Mouse (Mus musculus) forebrain, embryonic 14.5 days (tissue): ENCODE measurements at regions not wholly inside any gene's neighbourhood (a gene's known extent, or its start where the extent isn't known, plus 50 kb on each side); places are given as distances from the start of the nearest gene placed in this dataset.

ENCODE experiments used
- ATAC-seq: fragments of 200-750 bp; cut with Nextera tagmentation; 2 replicates; pipeline ENCODE4 v1.8.0; 2017; ENCODE audit warnings: mild to moderate bottlenecking, moderate library complexity
- DNase-seq: peaks from one replicate; pipeline ENCODE4 v3.0.0-alpha.2; 2015; ENCODE audit warnings: low spot score
- H3K27ac ChIP-seq: fragments of 300-500 bp; sonication (generic); 2 replicates; pipeline ENCODE4 v1.5.1; 2014; ENCODE audit warnings: low read depth, mild to moderate bottlenecking, control low read depth, low read length, moderate library complexity
- H3K27me3 ChIP-seq: fragments of 300-500 bp; sonication (generic); replicated peaks from 2 replicates; pipeline ENCODE4 v1.6.1; 2014; ENCODE audit warnings: low read length, control low read depth, mixed read lengths; ENCODE audit not compliant: control insufficient read depth, insufficient read depth
- H3K36me3 ChIP-seq: fragments of 300-500 bp; sonication (generic); 2 replicates; pipeline ENCODE4 v1.6.1; 2014; ENCODE audit warnings: low read length, control low read depth; ENCODE audit not compliant: control insufficient read depth, insufficient read depth
- H3K4me1 ChIP-seq: fragments of 300-500 bp; sonication (generic); 2 replicates; pipeline ENCODE4 v1.6.1; 2014; ENCODE audit warnings: antibody characterized with exemption, low read length, control low read depth; ENCODE audit not compliant: control insufficient read depth, insufficient read depth
- H3K4me2 ChIP-seq: fragments of 300-500 bp; sonication (generic); 2 replicates; pipeline ENCODE4 v1.6.1; 2014; ENCODE audit warnings: mild to moderate bottlenecking, control low read depth, low read length
- H3K4me3 ChIP-seq: fragments of 300-500 bp; sonication (generic); 2 replicates; pipeline ENCODE4 v1.5.1; 2014; ENCODE audit warnings: low read depth, low read length, control low read depth
- H3K9ac ChIP-seq: fragments of 300-500 bp; sonication (generic); 2 replicates; pipeline ENCODE4 v1.6.1; 2014; ENCODE audit warnings: mild to moderate bottlenecking, low read length, control low read depth, moderate library complexity
- H3K9me3 ChIP-seq: fragments of 300-500 bp; sonication (generic); replicated peaks from 2 replicates; pipeline ENCODE4 v1.6.1; 2016; ENCODE audit warnings: low read length, control low read depth, mixed read lengths; ENCODE audit not compliant: control insufficient read depth
- WGBS: fragments of 180-500 bp; shearing (Covaris S2); extraction: QIAGEN DNeasy Blood & Tissue Kit; methylation state at CpG from one replicate; pipeline ENCODE4 v1.1.7; 2014; 5-methylcytosine and 5-hydroxymethylcytosine counted together

DNA sequence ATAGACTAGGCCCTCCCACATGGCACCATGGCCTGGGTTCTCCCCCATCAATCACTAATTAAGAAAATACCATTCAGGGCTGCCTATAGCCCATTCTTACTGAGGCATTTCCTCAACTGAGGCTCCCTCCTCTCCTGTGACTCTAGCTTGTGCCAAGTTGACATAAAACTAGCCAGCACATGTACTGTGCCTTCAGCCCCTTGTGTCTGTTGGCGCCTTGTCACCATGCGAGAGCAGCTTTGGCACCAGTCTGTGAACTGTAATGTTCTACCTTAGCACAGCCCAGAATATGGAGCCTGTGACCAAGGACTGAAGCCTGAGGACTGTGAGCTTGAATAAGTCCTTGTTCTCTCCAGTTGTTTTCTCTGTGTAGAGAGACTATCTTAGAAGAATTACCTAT is 75.0 kb upstream of the Glce start:
- WGBS = 89% methylated on average over 2 of the region's 2 CpGs
- Histone ChIP-seq H3K36me3 (no peaks in the 10 kb centered on the region), H3K9me3 (no peaks in the 10 kb centered on the region), H3K27me3 (no peaks in the 10 kb centered on the region), H3K4me3 (no peak overlapping the region), H3K9ac (no peak overlapping the region), H3K4me1 (0 out of 2 replicates have a peak, but pooled peaks cover 3% of the 10 kb centered on the region), H3K4me2 (no peak overlapping the region), H3K27ac (no peak overlapping the region)
- DNase-seq = no peak
- ATAC-seq = no peak

DNA sequence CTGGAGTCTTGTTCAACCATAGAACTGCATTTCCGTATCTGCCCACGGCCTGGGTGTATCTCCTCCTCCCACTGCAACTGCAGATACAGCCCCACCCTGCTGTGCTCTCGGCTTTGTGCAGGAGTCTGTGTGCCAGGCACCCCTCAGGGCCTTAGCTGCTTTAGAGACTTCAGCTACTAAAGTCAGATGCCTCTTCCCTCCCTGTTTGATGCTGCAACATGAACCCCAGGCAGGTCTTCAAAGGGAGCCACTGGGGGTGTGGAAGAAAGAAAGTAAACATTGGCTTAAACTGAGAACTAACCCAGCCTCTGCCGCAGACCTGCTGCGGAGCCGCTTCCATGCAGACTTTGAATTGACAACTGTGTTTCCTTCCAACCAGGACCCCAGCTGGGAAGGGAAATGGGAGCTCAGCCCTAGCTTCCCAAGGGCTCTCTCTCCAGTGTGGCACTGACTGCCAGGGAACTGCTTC is 70.0 kb upstream of the Glce start:
- H3K4me1 ChIP-seq = peaks cover 14% of the 10 kb centered on the region; the same call in 1 of the 2 replicates
- WGBS = 5% methylated on average over 6 of the region's 6 CpGs
- no peak for ATAC-seq
- no peak overlapping the region for H3K27ac ChIP-seq
- no peaks in the 10 kb centered on the region for H3K9me3 ChIP-seq
- H3K27me3 ChIP-seq = no peaks in the 10 kb centered on the region
- H3K4me2 ChIP-seq = no peak overlapping the region
- no peaks in the 10 kb centered on the region for H3K36me3 ChIP-seq
- H3K9ac ChIP-seq = no peak overlapping the region
- H3K4me3 ChIP-seq = no peak overlapping the region
- DNase-seq = no peak

DNA sequence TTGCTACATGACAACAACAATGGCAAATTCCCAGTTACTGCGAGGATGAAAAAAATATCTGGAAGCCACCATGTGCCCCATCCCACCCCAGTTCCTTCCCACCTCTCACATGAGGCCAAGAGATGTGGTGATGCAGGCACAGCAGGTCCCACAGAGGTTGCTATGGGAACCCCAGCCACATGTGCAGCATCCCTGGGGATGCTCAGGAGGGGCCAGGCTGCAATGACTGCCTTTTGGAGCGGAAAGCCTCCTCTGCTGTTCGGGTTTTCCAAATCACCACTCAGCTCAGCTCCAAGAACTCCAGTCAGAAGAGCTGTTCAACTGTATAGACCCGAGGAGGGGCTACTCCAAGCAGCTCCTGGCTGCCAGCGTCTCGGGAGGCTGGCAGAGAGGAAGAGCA is 68.0 kb upstream of the Glce start:
- no peaks in the 10 kb centered on the region for H3K9me3 ChIP-seq
- H3K4me3 ChIP-seq = no peak overlapping the region
- DNase-seq = peak; percentile 28
- no peak for ATAC-seq
- H3K4me2 ChIP-seq = no peak overlapping the region
- H3K4me1 ChIP-seq = peaks cover 14% of the 10 kb centered on the region; the same call in 1 of the 2 replicates
- no peaks in the 10 kb centered on the region for H3K27me3 ChIP-seq
- WGBS = 26% methylated on average over 6 of the region's 6 CpGs
- no peaks in the 10 kb centered on the region for H3K36me3 ChIP-seq
- 0 out of 2 replicates have a peak overlapping the region, but pooled peaks have one; percentile 1 for H3K27ac ChIP-seq
- no peak overlapping the region for H3K9ac ChIP-seq

DNA sequence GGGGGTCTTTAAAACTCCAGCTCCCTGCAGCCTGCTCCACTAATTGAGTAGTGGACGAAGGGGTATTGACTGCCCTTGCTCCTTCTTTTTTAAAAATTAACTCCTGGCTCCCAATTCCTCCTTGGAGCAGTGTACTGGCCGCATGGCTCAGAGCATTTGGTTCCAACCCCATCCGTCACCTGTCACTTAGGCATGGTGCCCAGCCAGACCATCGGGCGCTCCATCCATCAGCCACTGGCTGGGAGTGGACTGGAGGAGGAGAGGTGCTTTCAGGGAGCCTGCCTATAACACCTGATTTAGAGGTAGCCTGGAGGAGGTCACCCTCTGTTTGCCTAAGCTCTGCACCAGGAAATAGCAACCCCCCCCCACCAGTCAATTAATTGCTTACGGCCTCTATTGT is 66.4 kb upstream of the Glce start:
- no peak overlapping the region for H3K4me2 ChIP-seq
- no peaks in the 10 kb centered on the region for H3K27me3 ChIP-seq
- WGBS = 32% methylated on average over 6 of the region's 6 CpGs
- H3K27ac ChIP-seq = no peak overlapping the region
- H3K36me3 ChIP-seq = no peaks in the 10 kb centered on the region
- no peak overlapping the region for H3K4me3 ChIP-seq
- H3K9me3 ChIP-seq = no peaks in the 10 kb centered on the region
- ATAC-seq (no peak), DNase-seq (no peak)
- no peak overlapping the region for H3K9ac ChIP-seq
- H3K4me1 ChIP-seq = peaks cover 14% of the 10 kb centered on the region; the same call in 1 of the 2 replicates

DNA sequence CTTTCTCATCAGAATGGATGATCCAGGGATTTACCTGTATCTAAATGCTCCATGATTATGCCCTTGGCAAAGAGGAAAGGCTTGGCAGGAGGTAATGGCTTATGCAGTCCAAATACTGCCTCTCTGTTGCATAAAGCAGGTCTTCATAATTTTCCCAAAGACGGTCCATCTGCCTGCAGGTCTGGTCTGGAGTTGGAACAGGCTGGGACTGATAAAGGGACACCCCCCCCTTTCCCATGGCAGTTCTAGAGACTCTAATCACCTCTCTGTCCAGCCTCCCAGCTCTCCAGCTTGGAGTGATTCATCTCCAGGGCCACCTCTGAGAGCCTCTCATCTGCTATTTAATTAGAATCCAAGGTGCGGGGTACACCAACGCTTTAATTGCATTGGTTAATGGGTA is 65.9 kb upstream of the Glce start:
- ATAC-seq (no peak), DNase-seq (no peak)
- Histone ChIP-seq H3K27me3 (no peaks in the 10 kb centered on the region), H3K4me1 (peaks cover 14% of the 10 kb centered on the region; the same call in 1 of the 2 replicates), H3K9me3 (no peaks in the 10 kb centered on the region), H3K4me3 (no peak overlapping the region), H3K27ac (no peak overlapping the region), H3K4me2 (no peak overlapping the region), H3K36me3 (no peaks in the 10 kb centered on the region), H3K9ac (no peak overlapping the region)
- 25% methylated on average over 3 of the region's 3 CpGs for WGBS

DNA sequence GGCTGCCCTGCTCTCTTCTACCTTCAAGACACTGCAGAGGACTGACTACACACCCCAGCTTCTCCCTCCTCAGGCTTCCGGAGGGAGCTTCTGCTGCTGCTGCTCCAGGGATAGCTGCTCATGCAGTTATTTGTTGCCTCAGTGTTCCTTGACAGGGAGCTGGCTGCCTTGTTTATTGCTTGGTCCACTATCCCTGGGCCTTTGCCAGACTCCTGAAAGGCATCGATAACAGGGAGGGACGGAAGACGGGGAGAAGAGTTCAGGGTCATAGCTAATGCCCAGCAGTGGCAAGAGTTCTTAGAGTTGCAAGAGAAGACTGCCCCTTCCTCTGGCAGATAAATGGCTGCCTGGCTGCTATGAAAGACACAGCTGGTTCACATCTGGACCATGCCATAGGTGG is 64.4 kb upstream of the Glce start:
- H3K4me2 ChIP-seq = no peak overlapping the region
- H3K9ac ChIP-seq = no peak overlapping the region
- H3K36me3 ChIP-seq = no peaks in the 10 kb centered on the region
- H3K27me3 ChIP-seq = no peaks in the 10 kb centered on the region
- H3K9me3 ChIP-seq = no peaks in the 10 kb centered on the region
- no peak for DNase-seq
- no peak for ATAC-seq
- peaks cover 13% of the 10 kb centered on the region; the same call in 1 of the 2 replicates for H3K4me1 ChIP-seq
- H3K4me3 ChIP-seq = no peak overlapping the region
- 71% methylated on average over 4 of the region's 4 CpGs for WGBS
- no peak overlapping the region for H3K27ac ChIP-seq

DNA sequence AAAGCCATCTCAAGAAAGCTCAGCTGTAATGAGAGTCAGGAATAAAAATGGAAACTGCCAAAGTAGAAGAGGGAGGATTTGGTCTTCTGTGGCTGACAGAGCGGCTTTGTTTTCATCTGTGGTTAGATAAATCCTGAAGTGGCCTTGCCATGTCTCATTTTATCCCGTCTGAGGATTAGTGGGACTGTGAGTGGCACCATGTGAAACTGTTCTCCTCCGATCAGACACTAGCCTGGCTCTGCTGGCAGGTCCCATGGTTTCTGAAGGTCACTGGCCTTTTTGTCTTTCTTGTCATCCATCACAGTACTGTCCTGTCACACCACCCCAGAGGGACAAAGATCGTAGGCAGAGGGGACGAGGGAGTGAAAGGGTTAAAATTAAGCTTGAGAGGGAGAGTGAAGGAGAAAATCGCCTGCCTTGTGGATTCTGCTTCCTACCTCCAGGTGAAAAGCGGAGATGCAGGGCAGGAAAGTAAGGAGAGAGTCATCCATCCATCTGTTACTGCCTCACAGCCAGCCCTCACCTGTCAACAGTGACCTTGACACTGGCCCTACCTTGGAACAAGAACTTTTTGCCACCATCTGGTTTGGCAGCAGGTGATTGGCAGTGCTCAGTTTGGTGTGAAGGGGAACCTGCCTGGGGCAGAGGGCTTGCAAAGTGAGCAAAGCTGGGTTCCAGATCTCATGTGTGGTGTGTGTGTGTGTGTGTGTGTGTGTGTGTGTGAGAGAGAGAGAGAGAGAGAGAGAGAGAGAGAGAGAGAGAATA is 63.2 kb upstream of the Glce start:
- no peak overlapping the region for H3K4me3 ChIP-seq
- ATAC-seq = no peak
- no peak overlapping the region for H3K9ac ChIP-seq
- WGBS = 47% methylated on average over 7 of the region's 7 CpGs
- no peak overlapping the region for H3K27ac ChIP-seq
- no peaks in the 10 kb centered on the region for H3K36me3 ChIP-seq
- DNase-seq = no peak
- H3K4me2 ChIP-seq = no peak overlapping the region
- no peaks in the 10 kb centered on the region for H3K27me3 ChIP-seq
- H3K9me3 ChIP-seq = no peaks in the 10 kb centered on the region
- H3K4me1 ChIP-seq = peaks cover 24% of the 10 kb centered on the region

DNA sequence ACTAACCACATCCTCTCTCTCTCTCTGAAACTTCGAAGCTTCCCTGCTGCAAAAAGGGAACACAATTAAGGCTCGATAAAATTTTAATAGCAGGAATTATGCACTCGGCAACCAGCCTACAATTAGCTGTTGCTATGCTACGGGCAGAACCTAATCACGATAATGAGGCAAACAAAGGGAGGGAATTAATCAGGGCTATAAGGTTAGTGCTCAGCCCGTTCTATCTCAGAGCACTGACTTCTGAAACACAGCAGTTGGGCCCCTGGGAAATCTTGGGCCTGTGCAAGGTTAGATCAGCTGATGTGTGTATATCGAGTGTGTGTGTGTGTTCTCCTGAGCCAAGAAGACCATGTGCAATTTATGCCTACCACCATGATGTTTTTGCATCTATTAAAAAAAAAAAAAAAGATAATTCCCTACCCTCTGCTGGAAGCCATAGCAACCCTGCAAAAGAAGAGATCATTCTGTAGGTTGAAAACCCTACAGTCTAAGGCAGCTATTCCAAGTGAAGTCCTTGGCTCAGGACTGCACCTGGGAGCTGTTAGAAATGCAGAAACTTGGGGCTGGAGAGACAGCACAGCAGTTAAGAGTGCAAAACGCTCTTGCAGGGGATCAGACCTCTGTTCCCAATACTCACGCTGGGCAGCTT is 58.9 kb upstream of the Glce start:
- H3K27me3 ChIP-seq = no peaks in the 10 kb centered on the region
- peak overlapping the region; percentile 65 for H3K27ac ChIP-seq
- H3K4me1 ChIP-seq = peaks cover 19% of the 10 kb centered on the region
- no peaks in the 10 kb centered on the region for H3K9me3 ChIP-seq
- H3K4me2 ChIP-seq = peak overlapping the region; percentile 2; the same call in 1 of the 2 replicates
- H3K36me3 ChIP-seq = no peaks in the 10 kb centered on the region
- no peak overlapping the region for H3K4me3 ChIP-seq
- WGBS = 5% methylated on average over 9 of the region's 9 CpGs
- DNase-seq = peak; percentile 87
- no peak overlapping the region; the same call in 1 of the 2 replicates for H3K9ac ChIP-seq
- peak; percentile 93 for ATAC-seq
